Mouse (Mus musculus) adrenal gland, adult 10 weeks (tissue): ENCODE data around the gene Cryab. TPM values are rescaled to one million over a fixed set of nuclear protein-coding genes. Genes with fewer than 3 reads are reported as not detected.

Experiments
- polyA plus RNA-seq: library from polyadenylated mRNA; stranded (reverse); fragments of 350-450 nt; fragmentation: Illumina TruSeq; extraction: RNeasy Lipid Tissue Mini Kit (QIAGEN cat#74804); gene quantifications from one replicate; pipeline ENCODE4 v1.2.3, GENCODE M21; 2014; ENCODE audit warnings: low read depth, low replicate concordance

The Cryab gene
- 7.9 TPM for polyA plus RNA-seq

DNA sequence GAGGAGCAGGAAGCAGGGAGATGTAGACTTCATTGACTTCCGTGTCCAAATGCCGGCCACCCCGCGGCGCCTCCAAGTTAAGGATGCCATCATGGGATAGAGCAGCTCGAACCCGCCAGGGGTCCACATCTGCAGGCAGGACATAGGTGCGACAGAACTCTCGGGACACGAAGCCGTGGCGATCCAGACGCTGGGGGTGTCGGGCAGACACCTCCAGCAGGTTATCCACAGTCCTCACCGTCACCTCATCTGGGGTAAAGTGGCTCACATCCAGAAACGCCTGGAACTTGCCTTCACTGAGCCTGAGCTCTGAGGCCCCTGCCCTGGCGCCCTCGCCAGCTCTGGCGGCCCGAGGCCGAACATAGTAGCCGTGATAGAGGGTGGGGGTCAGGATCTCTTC is at the start of gene Cryab:
TSS of gene Cryab (plus strand) at position 3 of the 400 bp plus-strand sequence.

GRCm38 (mm10) chr9:50738914-50739870 is 11.9 kb upstream of the Cryab start, which contains the start of gene Dixdc1:
TSS of gene Dixdc1 (minus strand) at chr9:50739517.

GRCm38 (mm10) chr9:50746214-50746677 is 4.9 kb upstream of the Cryab start, which contains the start of gene 2310030G06Rik:
TSS of gene 2310030G06Rik (minus strand) at chr9:50746536.

GRCm38 (mm10) chr9:50752054-50752602 is 1.0 kb downstream of the Cryab start, which contains the start of gene Hspb2:
TSS of gene Hspb2 (minus strand) at chr9:50752354.

GRCm38 (mm10) chr9:50768107-50769002 is 17.2 kb downstream of the Cryab start, which contains the start of gene Fdxacb1:
TSS of gene Fdxacb1 (plus strand) at chr9:50768236.

DNA sequence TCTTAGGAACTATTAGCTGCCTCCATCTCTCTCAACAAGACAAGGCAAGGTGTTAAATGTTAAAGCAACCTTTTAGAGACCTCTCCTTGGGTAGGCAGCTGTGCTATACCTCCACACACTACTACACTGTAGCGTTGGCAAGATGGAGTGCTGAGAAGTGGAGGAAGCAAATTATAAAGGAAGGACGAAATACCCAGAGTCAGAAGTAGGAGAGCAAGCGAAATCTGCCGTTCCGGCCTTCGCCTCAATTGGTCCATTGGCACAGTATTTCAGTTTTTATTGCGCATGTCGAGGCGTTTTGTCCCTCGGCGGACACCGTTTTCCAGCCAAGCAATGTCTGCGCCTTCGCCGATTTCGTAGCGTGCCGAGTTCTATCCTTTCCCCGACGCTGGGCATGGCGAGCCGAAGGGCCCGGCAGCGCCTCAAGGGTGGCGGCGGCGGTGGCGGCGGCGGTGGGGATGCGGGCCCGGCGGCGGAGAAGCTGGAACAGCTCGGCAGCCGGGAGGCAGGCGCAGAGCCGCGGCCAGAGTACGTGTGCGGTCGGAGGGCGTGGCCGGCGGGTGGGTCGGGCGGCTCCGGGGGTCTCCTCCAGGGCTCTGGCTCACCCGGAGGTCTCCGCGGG is 24.0 kb downstream of the Cryab start, which contains the start of the genes Alg9 and 1110032A03Rik:
TSS of gene Alg9 (plus strand) at position 29 of the 622 bp plus-strand sequence.
TSS of gene 1110032A03Rik (minus strand) at position 530 of the 622 bp plus-strand sequence.

Other genes starting within 250 kb of the Cryab start
- 169 TPM for gene Pts, start 222.6 kb upstream of the Cryab start, polyA plus RNA-seq
- gene Il18, start 196.5 kb upstream of the Cryab start, polyA plus RNA-seq: 18.4 TPM
- 0.52 TPM for gene Bco2, start 196.1 kb upstream of the Cryab start, polyA plus RNA-seq
- not detected for gene Tex12, start 190.0 kb upstream of the Cryab start, polyA plus RNA-seq
- gene Sdhd, start 147.5 kb upstream of the Cryab start, polyA plus RNA-seq: 192 TPM
- gene Timm8b, start 147.4 kb upstream of the Cryab start, polyA plus RNA-seq: 132 TPM
- gene Pih1d2, start 134.0 kb upstream of the Cryab start, polyA plus RNA-seq: 6.1 TPM
- gene Nkapd1, start 133.9 kb upstream of the Cryab start, polyA plus RNA-seq: 107 TPM
- 128 TPM for gene Dlat, start 91.5 kb upstream of the Cryab start, polyA plus RNA-seq
- gene Dixdc1, start 11.8 kb upstream of the Cryab start, polyA plus RNA-seq: 10.2 TPM
- gene 2310030G06Rik, start 4.8 kb upstream of the Cryab start, polyA plus RNA-seq: 18.0 TPM
- not detected for gene Hspb2, start 1.0 kb downstream of the Cryab start, polyA plus RNA-seq
- 6.4 TPM for gene Fdxacb1, start 16.9 kb downstream of the Cryab start, polyA plus RNA-seq
- 10.5 TPM for gene Alg9, start 23.7 kb downstream of the Cryab start, polyA plus RNA-seq
- gene 1110032A03Rik, start 24.2 kb downstream of the Cryab start, polyA plus RNA-seq: 140 TPM
- gene Ppp2r1b, start 94.0 kb downstream of the Cryab start, polyA plus RNA-seq: 46.8 TPM